Mouse (Mus musculus) spleen, postnatal 14 days (tissue): ENCODE data around the gene Med10.

Source experiments
- DNase-seq, 2 experiments: peaks; one replicate each; pipeline ENCODE4 v3.0.0; 2021 to 2022; ENCODE audit warnings: low spot score in 2 of 2

Med10 gene

GRCm38 (mm10) chr13:69802095-69802494 lies at the start of gene Med10:
Med10 (plus strand) TSS chr13:69802395.
- DNase-seq: no peak

DNA sequence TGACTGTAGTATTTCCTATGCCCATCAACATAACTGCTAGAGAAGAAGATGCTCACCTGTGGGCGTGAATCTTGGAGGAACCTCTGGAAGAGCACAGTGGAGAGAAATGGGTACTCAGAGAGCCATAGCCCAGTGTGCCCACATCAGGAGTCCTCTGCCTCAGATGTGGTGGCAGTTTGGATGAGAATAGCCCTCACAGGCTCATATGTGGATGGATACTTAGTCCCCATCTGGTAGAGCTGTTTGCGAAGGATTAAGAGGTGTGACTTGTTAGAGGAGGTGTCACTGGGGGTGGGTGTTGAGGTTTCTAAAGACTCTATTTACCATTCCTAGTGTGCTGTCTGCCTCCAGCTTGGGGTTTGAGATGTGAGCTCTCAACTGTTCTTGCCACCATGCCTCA lies 49.3 kb upstream of the Med10 start:
- DNase-seq: no peak

DNA sequence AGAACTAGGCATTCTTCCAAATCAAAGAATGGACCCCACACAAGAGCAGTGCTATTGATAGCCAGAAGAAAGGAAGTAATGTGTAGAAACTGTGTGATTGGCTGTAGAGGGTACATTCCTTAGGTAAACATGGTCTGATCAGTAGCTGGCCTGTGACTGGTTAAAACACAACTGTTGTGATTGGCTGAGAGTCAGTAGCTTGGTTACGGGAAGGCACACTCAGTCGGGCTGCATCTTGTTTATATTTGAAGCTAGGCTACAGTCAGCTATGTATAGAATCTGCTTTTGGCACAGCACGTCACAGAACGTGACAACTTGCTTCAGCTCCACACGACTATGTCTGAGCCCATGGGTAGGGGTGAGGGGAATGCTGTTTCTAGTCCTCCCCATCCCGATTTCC lies 43.2 kb upstream of the Med10 start:
- DNase-seq: no peak

- DNase-seq: no peak
These were observed 40.8 kb upstream of the Med10 start for GRCm38 (mm10) chr13:69761393-69761792.

- no peak for DNase-seq
These were observed 37.5 kb upstream of the Med10 start for GRCm38 (mm10) chr13:69764646-69765045.

DNA sequence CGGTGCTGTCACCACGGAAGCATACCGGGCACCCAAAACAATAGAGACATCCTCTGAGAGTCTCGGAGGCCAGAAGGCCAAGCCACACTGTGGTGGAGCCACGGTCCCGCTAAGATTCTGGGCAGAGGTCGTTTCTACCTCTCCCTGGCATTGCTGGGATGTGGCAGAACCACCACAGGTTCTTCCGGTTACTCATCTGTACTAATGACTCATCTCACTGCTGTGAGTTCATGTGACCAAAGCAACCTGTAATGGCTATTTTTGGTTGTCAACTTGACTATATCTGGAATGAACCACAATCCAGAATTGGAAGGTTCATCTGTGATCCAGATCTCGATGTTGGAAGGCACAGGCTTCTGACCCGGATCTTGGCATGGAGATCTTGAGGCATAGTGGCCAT lies 34.0 kb upstream of the Med10 start:
- DNase-seq: no peak

DNA sequence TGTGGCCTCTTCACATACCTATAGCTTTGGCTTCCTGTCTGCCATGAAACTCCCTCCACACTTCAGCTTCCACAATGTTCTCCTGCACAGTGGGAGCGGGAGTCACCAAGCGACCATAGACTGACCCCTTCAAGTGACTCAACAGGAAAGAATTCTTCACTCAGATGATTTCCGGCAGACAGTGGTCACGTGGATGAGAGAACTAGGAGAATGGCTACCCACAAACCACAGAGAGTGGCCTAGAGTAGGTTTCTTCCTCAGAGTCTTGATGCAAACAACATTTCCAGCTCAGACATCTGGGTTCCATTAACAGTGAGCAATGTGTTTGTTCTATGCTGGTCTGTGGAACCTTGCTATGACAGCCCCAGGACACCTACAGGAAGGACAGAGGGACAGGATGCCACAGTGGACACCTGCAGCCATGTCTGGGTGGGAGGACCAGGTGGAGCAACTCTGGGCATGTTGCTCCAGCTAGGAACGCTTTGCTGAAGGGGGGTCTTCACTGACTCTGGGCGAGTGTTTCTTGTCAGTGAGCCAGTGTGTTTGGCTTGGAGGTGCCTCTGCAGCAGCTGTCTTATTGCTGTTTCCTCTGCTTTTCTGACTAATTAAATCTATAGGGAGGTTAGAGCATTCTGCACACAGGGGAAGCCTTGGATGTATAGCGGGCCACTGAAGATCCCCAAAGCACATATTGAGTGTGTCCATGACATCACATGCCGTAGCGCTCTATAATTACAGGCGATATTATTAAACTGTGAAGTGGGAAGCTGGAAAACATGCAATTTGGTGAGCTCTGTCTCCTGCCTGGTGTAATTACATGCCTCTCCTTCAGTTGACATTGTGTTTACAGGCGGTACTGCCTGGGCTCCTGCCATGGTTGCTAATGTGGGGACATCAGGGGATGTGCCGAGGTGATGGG lies 31.4 kb upstream of the Med10 start:
- DNase-seq: no peak

GRCm38 (mm10) chr13:69772358-69772757 lies 29.8 kb upstream of the Med10 start:
- no peak for DNase-seq

DNA sequence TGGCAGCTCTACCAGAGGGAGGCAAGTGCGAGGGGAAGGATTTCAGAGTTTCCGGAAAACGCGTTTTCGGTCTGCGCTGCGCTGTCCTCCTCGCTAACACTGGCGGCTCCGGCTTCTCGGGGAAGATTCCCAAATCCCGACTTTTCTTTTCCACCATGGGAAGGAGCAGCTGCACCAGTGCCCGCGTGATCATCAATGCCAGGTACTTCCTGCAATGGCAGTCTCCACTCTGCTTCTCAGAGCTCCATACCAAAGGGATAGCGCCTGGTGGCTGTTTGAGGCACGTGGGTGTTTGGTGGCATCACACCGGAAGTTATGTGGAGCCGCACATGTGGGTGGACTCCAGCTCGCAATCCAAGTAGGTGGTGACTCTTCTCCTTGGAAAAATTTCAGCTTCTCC lies 24.0 kb upstream of the Med10 start:
- no peak for DNase-seq

- DNase-seq: no peak
These were observed 13.5 kb upstream of the Med10 start for GRCm38 (mm10) chr13:69788704-69789103.

DNA sequence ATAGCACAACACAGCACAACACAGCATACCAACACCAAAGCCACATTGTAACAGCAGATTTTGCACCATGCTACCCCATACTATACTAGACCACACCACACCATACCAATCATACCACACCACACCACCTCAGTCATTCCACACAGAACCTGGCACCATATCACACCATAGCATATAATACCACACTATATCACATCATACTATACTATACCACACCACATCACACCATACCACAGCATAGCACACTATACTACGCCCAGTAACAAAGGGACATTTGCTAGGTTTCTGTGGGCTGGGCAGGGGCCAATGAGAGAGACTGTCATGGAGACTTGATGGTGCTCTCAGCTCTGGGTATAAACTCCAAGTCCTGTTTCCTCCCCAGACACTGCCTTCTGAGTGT lies 10.4 kb upstream of the Med10 start:
- no peak for DNase-seq

- no peak for DNase-seq
These were observed 9.6 kb upstream of the Med10 start for GRCm38 (mm10) chr13:69792541-69793009.

- no peak for DNase-seq
These were observed 7.4 kb upstream of the Med10 start for GRCm38 (mm10) chr13:69794808-69795207.

GRCm38 (mm10) chr13:69809681-69810611 lies 7.8 kb downstream of the Med10 start:
- peak; percentile 75 to 76 for DNase-seq

- DNase-seq: no peak
These were observed 8.9 kb downstream of the Med10 start for GRCm38 (mm10) chr13:69810936-69811680.

DNA sequence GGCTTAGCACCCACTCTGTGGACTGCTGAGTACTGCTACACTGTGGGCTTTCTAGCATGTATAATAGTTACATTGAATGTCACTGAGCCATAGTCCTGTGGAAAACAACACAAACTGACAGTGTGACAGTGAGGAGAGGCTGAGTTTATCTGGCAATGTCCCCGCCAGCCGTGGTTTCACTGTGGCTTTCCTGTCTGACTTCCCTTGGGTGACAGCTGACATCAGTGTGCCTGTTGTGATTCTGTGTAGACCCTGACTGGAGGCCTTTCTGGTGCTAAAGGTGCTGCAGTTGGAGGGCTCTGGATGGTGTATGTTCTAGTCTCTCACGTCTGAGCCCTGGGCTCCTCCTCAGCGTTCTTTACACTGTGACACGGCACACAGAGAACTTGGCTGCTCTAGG lies 11.7 kb downstream of the Med10 start:
- no peak for DNase-seq

DNA sequence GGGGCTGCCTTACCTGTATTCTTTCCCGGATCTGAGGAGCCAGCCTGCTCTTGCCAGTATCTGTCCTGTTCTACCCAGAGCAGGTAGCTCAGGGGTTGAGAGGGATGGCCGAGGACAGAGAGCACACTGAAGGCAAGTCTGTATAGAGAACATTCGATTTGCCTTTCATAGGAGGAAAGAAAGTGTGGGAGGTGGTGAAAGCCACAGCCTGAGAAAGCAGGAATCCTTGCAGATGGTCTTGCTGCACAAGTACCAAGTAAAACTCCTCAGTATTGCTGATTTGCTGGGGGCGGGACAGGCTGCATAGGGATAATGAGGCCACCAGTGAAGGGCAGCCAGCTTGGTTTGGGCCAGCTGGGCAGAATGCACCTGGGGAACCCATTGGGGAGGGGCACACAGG lies 16.1 kb downstream of the Med10 start:
- no peak for DNase-seq

- no peak for DNase-seq
These were observed 19.1 kb downstream of the Med10 start for GRCm38 (mm10) chr13:69821169-69821822.

GRCm38 (mm10) chr13:69823920-69824637 lies 21.9 kb downstream of the Med10 start:
- DNase-seq: no peak

DNA sequence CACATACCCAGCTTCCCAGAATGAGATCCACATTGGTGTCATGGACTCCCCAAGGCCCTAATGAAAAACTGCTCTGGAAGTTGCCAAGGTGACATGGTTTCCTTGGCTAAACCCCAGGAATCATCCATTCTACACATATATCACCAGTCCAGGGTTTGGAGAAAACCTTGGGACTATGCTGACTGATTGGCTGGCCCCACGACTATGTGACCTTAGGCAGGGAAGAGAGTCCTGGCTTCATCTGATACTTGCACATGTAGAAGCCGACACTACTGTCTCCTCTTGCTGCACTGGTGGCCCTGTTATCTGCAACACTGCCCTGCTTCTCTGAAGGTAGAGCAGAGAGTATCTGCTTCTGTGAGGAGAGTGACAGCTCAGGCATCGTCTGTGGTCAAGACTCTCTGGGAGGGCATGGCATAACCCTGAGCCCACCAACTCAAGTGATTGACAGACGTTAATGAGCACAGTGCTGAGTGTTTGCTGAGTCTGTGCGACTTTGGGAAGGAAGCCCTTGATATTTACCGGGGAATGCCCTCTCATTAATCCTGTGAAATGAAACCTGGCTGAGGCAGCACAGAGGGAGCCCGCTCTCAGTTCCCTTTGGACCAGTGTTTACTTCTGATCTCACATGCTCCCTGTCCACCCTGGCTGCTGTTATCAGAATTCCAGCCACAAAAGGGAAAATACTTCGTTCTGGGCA lies 23.4 kb downstream of the Med10 start:
- DNase-seq: no peak
